In genomic region chr7:45564811-45565210, GRCm38 (mm10) we compare ENCODE assay signal across 34 mouse cellular contexts. TPM values are rescaled to one million over a fixed set of nuclear protein-coding genes. Genes with fewer than 3 reads are reported as not detected.
DNase-seq lines count a peak whose midpoint lies in the region; ATAC-seq and TF ChIP-seq lines count a peak whose summit lies in the region.
"Had no signal": no experiment of that assay in that cellular context is flagged by ENCODE, and none has a peak within 500 bp of the region (broad histone marks: within the 10 kb centered on the region; RNA-seq: fewer than 3 reads in every experiment).

No protein-coding gene starts in this region.

- in situ Hi-C loops in ES-E14 (cut with MboI; ENCODE audit: low sequenced_read_pairs in 2 of 2, unreplicated experiment in 2 of 2) = no loop called here

- ATAC-seq in embryonic facial prominence, embryonic 15.5 days (ENCODE audit: insufficient number of reproducible peaks, low FRiP score, low TSS enrichment, low read depth) = no peak
- no peak; the same call in 1 of the 2 replicates for ATAC-seq in stomach, postnatal 0 days (ENCODE audit: low FRiP score, low TSS enrichment)
- ATAC-seq: forebrain, embryonic 13.5 days; intestine, postnatal 0 days had no signal

- H3K9ac ChIP-seq in ES-E14 (ENCODE audit: insufficient read depth, low read depth, low read length, poor library complexity, severe bottlenecking) = peak overlapping the region; percentile 34; the same call in 1 of the 2 replicates
- H3K9ac ChIP-seq in embryonic facial prominence, embryonic 15.5 days = no peak overlapping the region
- H3K9ac ChIP-seq in stomach, postnatal 0 days (ENCODE audit: low read length) = no peak overlapping the region
- H3K9ac ChIP-seq: forebrain, embryonic 13.5 days; hindbrain, embryonic 12.5 days; hindbrain, embryonic 15.5 days had no signal

- no peak for TF ChIP-seq EP300 in stomach, postnatal 0 days (optimal IDR thresholded peaks at IDR 0.05)

- H3K27ac ChIP-seq in gastrocnemius, adult 2 months = peak overlapping the region; percentile 96
- H3K27ac ChIP-seq in ES-E14 (ENCODE audit: insufficient read depth, low read depth, low read length, poor library complexity, severe bottlenecking) = peak overlapping the region; percentile 87
- 0 out of 2 replicates have a peak overlapping the region, but pooled peaks have one; percentile 28 for H3K27ac ChIP-seq in embryonic facial prominence, embryonic 15.5 days (replicated peaks)
- peak overlapping the region; percentile 73 for H3K27ac ChIP-seq in stomach, postnatal 0 days (replicated peaks)
- H3K27ac ChIP-seq: forebrain, embryonic 13.5 days; hindbrain, embryonic 12.5 days; hindbrain, embryonic 15.5 days had no signal

- intact Hi-C loops in gastrocnemius, adult 2 months (cut with DNase I) = no loop called here

- H3K4me2 ChIP-seq in embryonic facial prominence, embryonic 15.5 days (replicated peaks) = no peak overlapping the region
- no peak overlapping the region for H3K4me2 ChIP-seq in stomach, postnatal 0 days (replicated peaks; ENCODE audit: low read depth)
- H3K4me2 ChIP-seq: forebrain, embryonic 13.5 days; heart, embryonic 11.5 days; hindbrain, embryonic 12.5 days; hindbrain, embryonic 15.5 days had no signal

- no peak overlapping the region for H3K4me3 ChIP-seq in gastrocnemius, adult 2 months
- peak overlapping the region in 1 of 2 experiments; percentile 56; a peak in 1 of 4 replicates for H3K4me3 ChIP-seq in ES-E14 (ENCODE audit: insufficient read depth in 1 of 2, low read depth in 1 of 2, low read length in 2 of 2, poor library complexity in 1 of 2, severe bottlenecking in 1 of 2)
- H3K4me3 ChIP-seq in embryonic facial prominence, embryonic 15.5 days (replicated peaks) = no peak overlapping the region
- no peak overlapping the region for H3K4me3 ChIP-seq in stomach, postnatal 0 days (ENCODE audit: low read depth, low read length)
- H3K4me3 ChIP-seq: erythroblast, embryonic 14.5 days; forebrain, embryonic 13.5 days; hindbrain, embryonic 12.5 days; hindbrain, embryonic 15.5 days had no signal

- WGBS in embryonic facial prominence, embryonic 15.5 days = 60% methylated on average over 2 of the region's 2 CpGs
- WGBS in stomach, postnatal 0 days = 41% methylated on average over 2 of the region's 2 CpGs

- peaks cover 5 to 17% of the 10 kb centered on the region in 2 experiments; a peak in 3 of 4 replicates for H3K4me1 ChIP-seq in ES-E14 (ENCODE audit: control insufficient read depth in 2 of 2, insufficient read depth in 2 of 2, low read length in 2 of 2, poor library complexity in 1 of 2)
- peaks cover 30% of the 10 kb centered on the region for H3K4me1 ChIP-seq in embryonic facial prominence, embryonic 15.5 days
- 0 out of 2 replicates have a peak, but pooled peaks cover 2% of the 10 kb centered on the region for H3K4me1 ChIP-seq in stomach, postnatal 0 days (replicated peaks; ENCODE audit: control insufficient read depth, insufficient read depth)

- no peaks in the 10 kb centered on the region for H3K27me3 ChIP-seq in embryonic facial prominence, embryonic 15.5 days
- H3K27me3 ChIP-seq in stomach, postnatal 0 days (ENCODE audit: control insufficient read depth, insufficient read depth, low read length) = no peaks in the 10 kb centered on the region
- H3K27me3 ChIP-seq: CH12.LX had no signal

- DNase-seq in gastrocnemius, adult 2 months = no peak
- no peak for DNase-seq in gastrocnemius, adult 18-20 months (ENCODE audit: low spot score)
- no peak for DNase-seq in ES-E14 (ENCODE audit: low read depth, low spot score)
- peak; percentile 68 for DNase-seq in stomach, postnatal 0 days (ENCODE audit: low spot score)
- DNase-seq in embryo, embryonic 11 days = no peak
- DNase-seq in adrenal gland, adult 8-10 months = no peak
- no peak for DNase-seq in right cerebral cortex, postnatal 10 days (ENCODE audit: low spot score in 2 of 2)
- DNase-seq: adrenal gland, postnatal 10 days; adrenal gland, postnatal 36 days; B cell, adult 2 months; cerebellum, adult 18-20 months; cerebellum, adult 9-10 months; cerebellum, postnatal 25 days; gastrocnemius, postnatal 14 days; heart, adult 11 months; kidney, adult 2 months had no signal

- no peaks in the 10 kb centered on the region for H3K9me3 ChIP-seq in ES-E14 (ENCODE audit: control insufficient read depth, insufficient read depth, low read depth, low read length)
- no peaks in the 10 kb centered on the region for H3K9me3 ChIP-seq in embryonic facial prominence, embryonic 15.5 days (replicated peaks)
- no peaks in the 10 kb centered on the region for H3K9me3 ChIP-seq in stomach, postnatal 0 days (ENCODE audit: control insufficient read depth, low read length)
- H3K9me3 ChIP-seq: forebrain, embryonic 13.5 days; hindbrain, embryonic 12.5 days; hindbrain, embryonic 15.5 days had no signal

- no peak for TF ChIP-seq CTCF in gastrocnemius, adult 2 months (IDR thresholded peaks at IDR 0.05)
- TF ChIP-seq CTCF in stomach, postnatal 0 days (IDR thresholded peaks at IDR 0.05; ENCODE audit: low read depth) = no peak

- peaks cover 20% of the 10 kb centered on the region for H3K36me3 ChIP-seq in ES-E14 (ENCODE audit: control insufficient read depth, insufficient read depth, low read length, poor library complexity, severe bottlenecking)
- no peaks in the 10 kb centered on the region for H3K36me3 ChIP-seq in embryonic facial prominence, embryonic 15.5 days
- H3K36me3 ChIP-seq in stomach, postnatal 0 days (ENCODE audit: control insufficient read depth, insufficient read depth, low read length) = no peaks in the 10 kb centered on the region
- H3K36me3 ChIP-seq: hindbrain, embryonic 12.5 days; hindbrain, embryonic 15.5 days had no signal

TF ChIP-seq in ES-E14, 5 proteins besides CTCF, POLR2A, EP300 and RAD21:
- TF ChIP-seq CHD2 (IDR thresholded peaks at IDR 0.05; ENCODE audit: low read depth, low read length) (peak; percentile 48; the same call in 1 of the 2 replicates), MAFK (IDR thresholded peaks at IDR 0.05; ENCODE audit: insufficient read depth, low read depth, low read length) (no peak)

RNA-seq across cellular contexts. Expression of gene Bcat2, which starts 5.1 kb away (rescaled TPM):
- 100 to 1,000 TPM in 1 of 2 experiments, 10 to 100 TPM in 1; 91.4 to 106 TPM for total RNA-seq in gastrocnemius, adult 2 months (2021)
- 10 to 100 TPM; 95.0 to 98.1 TPM for total RNA-seq in gastrocnemius, adult 18-20 months (2021)
- 60.3 and 87.7 TPM in 2 replicates for total RNA-seq in ES-E14 (2012; rRNA removed)
- 63.0 and 65.1 TPM in 2 replicates for polyA plus RNA-seq in embryonic facial prominence, embryonic 15.5 days (2015; fragmentation: Nextera tagmentation; extraction: Ambion mirVana)
- 101 and 108 TPM in 2 replicates for polyA plus RNA-seq in stomach, postnatal 0 days (2015; fragmentation: Nextera tagmentation; extraction: Ambion mirVana)
- 100 to 1,000 TPM; 191 to 306 (median 245) TPM for total RNA-seq in adrenal gland, adult 8-10 months (2022)

RNA-seq across cellular contexts. Expression of gene Hsd17b14, which starts 10.1 kb away (rescaled TPM):
- total RNA-seq in gastrocnemius, adult 2 months (2021) = 1 to 10 TPM; 1.0 to 1.3 TPM
- 1 to 10 TPM in 1 of 2 experiments, under 1 TPM in 1; 0.91 to 1.9 TPM for total RNA-seq in gastrocnemius, adult 18-20 months (2021)
- total RNA-seq in ES-E14 (2012; rRNA removed) = 32.5 and 33.0 TPM in 2 replicates
- polyA plus RNA-seq in embryonic facial prominence, embryonic 15.5 days (2015; fragmentation: Nextera tagmentation; extraction: Ambion mirVana) = 2.1 and 3.3 TPM in 2 replicates
- 16.6 and 16.9 TPM in 2 replicates for polyA plus RNA-seq in stomach, postnatal 0 days (2015; fragmentation: Nextera tagmentation; extraction: Ambion mirVana)
- total RNA-seq in adrenal gland, adult 8-10 months (2022) = 1 to 10 TPM in 2 of 4 experiments, under 1 TPM in 1, not detected in 1; 0.99 to 2.6 (median 2.1) TPM
- total RNA-seq: CH12.LX; common myeloid progenitor, adult 5-6 weeks; hematopoietic stem cell, adult 5-6 weeks had no signal

RNA-seq across cellular contexts. Expression of gene Plekha4, which starts 38.7 kb away (rescaled TPM):
- total RNA-seq in gastrocnemius, adult 2 months (2021) = 1 to 10 TPM; 3.4 to 3.5 TPM
- 1 to 10 TPM; 5.2 to 5.3 TPM for total RNA-seq in gastrocnemius, adult 18-20 months (2021)
- total RNA-seq in ES-E14 (2012; rRNA removed) = 17.8 and 20.2 TPM in 2 replicates
- 7.5 and 7.6 TPM in 2 replicates for polyA plus RNA-seq in embryonic facial prominence, embryonic 15.5 days (2015; fragmentation: Nextera tagmentation; extraction: Ambion mirVana)
- polyA plus RNA-seq in stomach, postnatal 0 days (2015; fragmentation: Nextera tagmentation; extraction: Ambion mirVana) = 7.9 and 8.0 TPM in 2 replicates
- total RNA-seq in adrenal gland, adult 8-10 months (2022) = 1 to 10 TPM; 3.1 to 6.9 (median 4.3) TPM
- total RNA-seq: common myeloid progenitor, adult 5-6 weeks had no signal

RNA-seq across cellular contexts. Expression of gene Ppp1r15a, which starts 38.7 kb away (rescaled TPM):
- 10 to 100 TPM; 28.3 to 28.5 TPM for total RNA-seq in gastrocnemius, adult 2 months (2021)
- 10 to 100 TPM; 28.6 to 63.5 TPM for total RNA-seq in gastrocnemius, adult 18-20 months (2021)
- total RNA-seq in ES-E14 (2012; rRNA removed) = 31.4 and 37.9 TPM in 2 replicates
- polyA plus RNA-seq in embryonic facial prominence, embryonic 15.5 days (2015; fragmentation: Nextera tagmentation; extraction: Ambion mirVana) = 27.5 and 29.6 TPM in 2 replicates
- 21.6 and 26.6 TPM in 2 replicates for polyA plus RNA-seq in stomach, postnatal 0 days (2015; fragmentation: Nextera tagmentation; extraction: Ambion mirVana)
- 10 to 100 TPM; 29.2 to 62.8 (median 45.0) TPM for total RNA-seq in adrenal gland, adult 8-10 months (2022)

RNA-seq across cellular contexts. Expression of gene Fgf21, which starts 50.5 kb away (rescaled TPM):
- not detected for total RNA-seq in gastrocnemius, adult 2 months (2021)
- not detected for total RNA-seq in gastrocnemius, adult 18-20 months (2021)
- total RNA-seq in ES-E14 (2012; rRNA removed) = 0.67 and 1.1 TPM in 2 replicates
- polyA plus RNA-seq in embryonic facial prominence, embryonic 15.5 days (2015; fragmentation: Nextera tagmentation; extraction: Ambion mirVana) = 0.95 and 1.2 TPM in 2 replicates
- polyA plus RNA-seq in stomach, postnatal 0 days (2015; fragmentation: Nextera tagmentation; extraction: Ambion mirVana) = 0.69 and 0.90 TPM in 2 replicates
- total RNA-seq in adrenal gland, adult 8-10 months (2022) = not detected
- total RNA-seq: common myeloid progenitor, adult 5-6 weeks; gastrocnemius, postnatal 14 days; gastrocnemius, postnatal 4 days; heart, adult 8-10 months; heart, postnatal 25 days; hematopoietic stem cell, adult 5-6 weeks; MEL had no signal
- polyA plus RNA-seq: embryonic facial prominence, embryonic 11.5 days; erythroblast, embryonic 14.5 days; forebrain, embryonic 13.5 days; heart, embryonic 11.5 days; heart, embryonic 14.5 days; heart, postnatal 0 days; hindbrain, embryonic 15.5 days; intestine, postnatal 0 days; kidney, adult 2 months; kidney, embryonic 14.5 days had no signal

Comparison
In these comparisons a context has a peak if more than half of its experiments do, and no peak if none do; other contexts are left out.
1. H3K27ac ChIP-seq: peak in every context shown above with its lines; median percentile 96 in gastrocnemius, adult 2 months; 87 in ES-E14; 73 in stomach, postnatal 0 days; 28 in embryonic facial prominence, embryonic 15.5 days.